Mouse (Mus musculus) kidney, postnatal 25 days (tissue): ENCODE measurements around the gene Nudt22.
A peak's percentile ranks its signal among the peaks of the same experiment; 100 is the strongest.

Experiments
- DNase-seq, 2 experiments: peaks; one replicate each; pipeline ENCODE4 v3.0.0; 2021; ENCODE audit warnings: mixed read lengths in 2 of 2

Nudt22 gene

DNA sequence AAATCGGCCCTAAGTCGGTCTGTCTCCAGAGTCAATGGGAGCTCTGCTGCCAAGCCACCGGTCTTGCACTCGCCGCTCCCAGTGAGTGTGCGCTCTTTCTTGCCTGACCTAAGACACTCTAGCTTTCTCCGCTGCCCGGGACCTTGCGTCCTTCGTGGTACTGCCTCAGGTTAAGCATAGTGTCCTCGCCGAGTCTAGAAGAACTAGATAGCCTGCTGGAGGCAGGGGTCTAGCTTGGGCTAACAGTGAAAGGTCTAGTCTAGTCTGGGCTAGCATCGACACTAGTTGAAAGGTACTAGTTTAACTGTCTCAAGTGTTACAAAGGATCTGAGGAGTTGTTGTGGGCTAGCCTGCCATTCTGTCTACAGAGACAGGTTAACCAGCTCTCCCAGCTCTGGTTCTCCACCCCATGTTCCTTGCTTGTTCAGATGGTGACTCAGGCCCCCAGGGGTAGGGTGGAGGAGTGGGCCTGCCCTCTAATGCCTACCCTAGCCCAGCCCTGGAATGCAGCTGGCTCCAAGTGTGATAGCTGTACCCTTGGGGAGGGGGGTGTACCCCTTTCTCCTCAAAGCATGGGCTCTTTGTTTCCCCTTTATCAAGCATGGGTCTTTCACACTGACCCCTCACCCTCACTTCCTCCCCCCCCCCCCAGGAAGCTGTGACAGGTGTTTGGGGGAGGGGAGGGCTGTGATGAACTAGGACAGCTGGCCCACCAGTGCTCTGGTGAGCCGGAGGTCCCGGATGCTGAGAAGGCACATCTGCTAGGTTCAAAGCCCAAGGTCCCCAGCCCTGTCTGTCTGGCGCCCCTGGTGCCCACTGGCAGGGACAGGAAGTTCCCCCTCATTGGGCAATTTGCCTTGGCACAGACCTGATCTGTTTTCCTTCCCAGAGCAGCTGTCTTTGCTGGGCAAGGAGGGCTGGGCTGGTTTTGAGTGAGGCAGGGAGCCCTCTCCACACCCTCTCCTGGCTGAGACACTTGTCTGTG, 20.1 kb downstream of the Nudt22 start, which contains the start of gene Plcb3:
Plcb3 (minus strand) TSS at position 934 of the 985 bp plus-strand sequence.
- peak; percentile 51 to 84 for DNase-seq

GRCm38 (mm10) chr19:6974211-6975205, 21.4 kb downstream of the Nudt22 start, which contains the start of gene Ppp1r14b:
Ppp1r14b (plus strand) TSS chr19:6974968.
- peak; percentile 88 to 92 for DNase-seq

- no peak for DNase-seq
Measured at GRCm38 (mm10) chr19:6973581-6974190, 22.2 kb downstream of the Nudt22 start.

GRCm38 (mm10) chr19:6972247-6972917, 23.5 kb downstream of the Nudt22 start:
- DNase-seq = no peak

DNA sequence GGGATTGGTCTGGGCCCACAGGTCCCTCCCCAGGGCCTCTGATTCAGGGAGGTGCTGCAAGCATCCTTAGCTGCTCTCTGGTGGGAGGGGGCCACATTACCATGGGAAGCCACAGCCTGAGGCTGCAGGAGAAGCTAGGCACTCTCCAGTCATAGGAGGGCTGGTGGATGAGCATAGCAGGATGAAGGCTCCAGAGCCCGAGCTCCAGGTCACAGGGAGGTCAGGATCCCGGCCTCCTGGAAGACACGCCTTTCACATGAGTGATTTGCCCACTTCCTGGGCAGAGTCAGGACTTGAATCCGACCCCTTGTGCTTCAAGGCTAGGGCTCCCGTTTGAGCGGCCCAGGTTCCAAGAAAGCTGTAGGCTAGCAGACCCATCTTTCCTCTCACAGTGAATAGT, 24.3 kb downstream of the Nudt22 start:
- DNase-seq = no peak

- DNase-seq = peak in 1 of 2 experiments; percentile 54
Measured at GRCm38 (mm10) chr19:6970460-6971085, 25.3 kb downstream of the Nudt22 start.

- DNase-seq = peak; percentile 82 to 90
Measured at GRCm38 (mm10) chr19:6969665-6970381, 26.1 kb downstream of the Nudt22 start.

GRCm38 (mm10) chr19:6969291-6969664, 26.6 kb downstream of the Nudt22 start:
- DNase-seq = no peak

GRCm38 (mm10) chr19:6968491-6969271, 27.2 kb downstream of the Nudt22 start:
- DNase-seq = peak; percentile 68 to 77

DNA sequence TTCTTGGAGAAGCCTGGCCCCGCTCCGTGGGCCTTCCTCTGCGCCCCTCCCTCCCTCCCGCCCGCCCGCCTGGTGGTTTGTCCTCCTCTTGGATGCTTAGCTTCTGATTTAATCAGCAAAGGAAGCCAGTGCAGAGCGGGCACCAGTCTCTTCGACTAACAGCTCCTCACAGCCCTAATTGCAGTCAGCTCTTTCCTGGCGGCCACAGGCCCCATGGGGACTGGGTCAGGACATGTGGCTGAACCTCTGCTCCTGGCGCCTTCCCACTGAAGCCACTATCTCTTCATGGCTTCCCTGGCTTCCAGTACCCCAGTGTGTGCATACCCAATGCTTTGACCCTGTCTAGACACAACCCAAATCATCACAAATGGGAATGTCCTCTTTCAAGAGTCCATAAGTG, 39.5 kb downstream of the Nudt22 start:
- peak in 1 of 2 experiments; percentile 34 for DNase-seq

GRCm38 (mm10) chr19:6955424-6955823, 40.5 kb downstream of the Nudt22 start:
- no peak for DNase-seq

GRCm38 (mm10) chr19:6954046-6954445, 41.9 kb downstream of the Nudt22 start:
- DNase-seq = peak; percentile 76 to 84

DNA sequence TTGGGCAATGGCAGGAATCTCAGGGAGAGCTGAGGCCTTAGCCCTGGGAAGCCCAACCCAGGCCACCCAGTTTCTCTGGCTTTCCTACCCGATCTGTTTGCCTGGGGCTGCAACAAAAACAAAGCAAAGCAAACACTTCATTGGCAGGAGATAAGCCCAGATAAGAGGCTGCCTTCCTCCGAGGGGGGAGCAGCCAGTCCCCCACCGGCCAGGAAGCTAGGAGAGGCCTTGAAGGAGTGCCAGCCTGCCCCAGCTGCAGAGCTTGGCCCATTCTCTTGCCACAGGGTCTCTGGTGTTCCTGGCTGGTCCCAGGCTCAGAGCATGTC, 43.2 kb downstream of the Nudt22 start:
- peak; percentile 62 to 86 for DNase-seq

DNA sequence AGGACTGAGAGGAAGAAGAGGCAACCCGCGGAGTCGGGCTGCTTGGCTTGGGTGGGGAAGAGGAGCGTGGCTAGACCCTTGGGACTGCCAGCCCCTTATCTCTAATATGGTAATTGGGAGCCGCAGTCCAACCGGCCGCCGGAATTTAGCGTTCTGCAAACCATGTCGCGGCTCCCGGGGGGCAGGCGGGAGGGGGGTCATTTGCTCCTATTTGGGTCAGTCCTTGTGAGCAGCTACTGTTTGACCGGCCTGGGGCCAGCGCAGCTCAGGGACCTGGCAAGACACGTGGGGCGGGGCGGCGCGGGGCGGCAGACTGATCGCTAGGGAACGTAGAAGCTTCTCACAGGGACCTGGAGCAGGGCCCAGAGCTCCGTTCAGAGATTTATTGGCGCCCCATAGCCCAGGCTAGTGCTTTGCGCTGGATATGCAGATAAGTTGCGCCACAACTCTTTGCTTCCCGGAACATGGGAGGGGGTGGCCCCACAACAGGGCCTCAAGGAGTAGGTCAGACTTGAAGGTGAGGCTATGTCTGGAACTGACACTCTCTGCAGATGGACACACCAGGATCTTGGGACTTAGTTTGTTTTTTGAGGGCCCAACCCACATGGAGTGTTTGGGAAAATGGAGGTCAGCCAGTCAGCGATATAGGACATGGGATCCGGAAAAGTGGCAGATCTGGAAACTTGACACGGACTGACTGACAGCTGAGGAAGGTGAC, 43.8 kb downstream of the Nudt22 start:
- DNase-seq = peak; percentile 87 to 95

DNA sequence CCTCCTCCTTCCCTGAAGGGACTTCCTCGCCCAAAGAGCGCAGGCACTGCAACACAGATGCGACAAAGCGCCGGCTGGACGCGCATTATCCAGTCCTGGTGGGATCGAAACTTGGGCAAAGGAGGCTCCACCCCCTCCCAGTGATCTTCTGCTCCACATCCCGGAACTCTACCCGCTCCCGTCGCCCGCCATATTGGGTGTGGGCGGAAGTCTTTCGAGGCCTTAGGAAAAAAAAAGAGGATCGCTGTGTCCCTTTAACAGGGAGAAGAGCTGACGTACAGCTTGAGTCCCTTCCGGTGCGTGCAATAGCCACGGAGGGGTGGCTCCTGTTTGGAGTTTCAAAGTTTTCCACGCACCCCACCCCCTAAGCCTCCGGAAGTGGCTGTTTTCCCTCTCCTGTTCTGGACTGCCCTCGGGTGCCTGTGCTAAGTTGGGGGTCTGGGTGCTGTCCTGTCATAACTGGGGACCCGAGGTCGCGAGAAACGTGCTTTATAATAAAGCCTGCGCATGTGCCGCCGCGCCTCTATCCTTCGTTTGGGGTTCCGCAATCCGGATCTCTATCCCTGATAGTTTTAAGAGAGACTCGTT, 44.4 kb downstream of the Nudt22 start:
- DNase-seq = peak; percentile 95 to 98

GRCm38 (mm10) chr19:6950613-6951153, 45.2 kb downstream of the Nudt22 start:
- DNase-seq = peak; percentile 49 to 68

DNA sequence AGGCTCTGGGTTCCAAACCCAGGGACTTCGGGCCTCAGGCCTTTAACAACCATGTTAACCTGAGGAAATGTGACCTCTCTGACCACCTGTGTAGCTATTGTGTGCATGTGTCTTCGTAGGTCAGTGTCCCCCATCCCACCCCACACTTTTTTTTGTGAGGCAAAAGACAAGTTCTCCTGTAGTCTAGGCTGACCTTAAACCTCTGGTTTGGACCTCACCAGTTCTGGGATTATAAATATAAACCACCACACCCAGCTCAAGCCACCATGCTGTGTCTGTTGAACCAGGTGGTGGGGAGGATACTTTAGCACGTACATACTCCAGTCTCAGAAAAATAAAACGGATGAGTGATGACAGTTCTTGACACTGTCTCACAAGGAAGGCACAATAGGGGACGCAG, 46.0 kb downstream of the Nudt22 start:
- DNase-seq = no peak

GRCm38 (mm10) chr19:6949532-6949931, 46.4 kb downstream of the Nudt22 start:
- peak in 1 of 2 experiments; percentile 38 for DNase-seq

DNA sequence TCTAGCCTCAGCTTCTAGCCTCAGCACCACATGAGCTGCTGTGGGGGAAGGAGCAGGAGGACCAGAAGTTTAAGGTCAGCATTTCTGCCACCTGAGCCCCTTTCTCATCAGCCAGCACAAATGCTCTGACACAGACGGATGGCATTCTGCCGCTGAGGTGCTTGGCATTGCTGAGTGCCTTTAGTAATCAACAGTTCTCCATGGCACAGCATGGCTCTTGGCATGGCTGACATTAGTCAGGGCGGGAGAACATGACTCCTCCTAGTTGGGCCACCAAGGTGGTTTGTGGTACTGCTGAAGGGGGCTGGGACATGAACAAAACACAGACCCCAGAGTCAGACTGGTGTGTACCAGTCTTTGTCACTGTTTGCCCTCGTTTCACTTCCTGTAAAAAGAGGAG, 47.7 kb downstream of the Nudt22 start:
- peak in 1 of 2 experiments; percentile 41 for DNase-seq
